Mouse (Mus musculus) adrenal gland, adult 18-20 months (tissue): Measurements from ENCODE around the gene Mtrr. TPM values are rescaled to one million over a fixed set of nuclear protein-coding genes. Genes with fewer than 3 reads are reported as not detected.

Experiments
- DNase-seq, 2 experiments: peaks; one replicate each; pipeline ENCODE4 v3.0.0; 2021 to 2022; ENCODE audit warnings: low spot score in 2 of 2
- long read RNA-seq, 2 experiments: library from polyadenylated mRNA; stranded (forward); transcript quantifications; one replicate each; pipeline ENCODE4 v2.0.0; 2021
- total RNA-seq, 2 experiments: library from RNA; stranded (reverse); gene quantifications; 1 replicate in 1 of 2; 2 replicates in 1 of 2; pipeline ENCODE4 v1.2.3; 2021

Gene Mtrr
- total RNA-seq: 10 to 100 TPM; 14.8 to 15.5 TPM
- long read RNA-seq, experiment 1, transcript Mtrr-201 (15 exons, 3,692 nt): major isoform, 6 of 11 reads
- long read RNA-seq, experiment 1, partial matches to known transcripts: 2 of 11 reads
- long read RNA-seq, experiment 1, other reads (novel, unspliced or antisense): 2 of 11 reads
- long read RNA-seq, experiment 2, transcript Mtrr-201 (15 exons, 3,692 nt): major isoform, 5 of 20 reads
- long read RNA-seq, experiment 2, partial matches to known transcripts: 7 of 20 reads
- long read RNA-seq, experiment 2, other reads (novel, unspliced or antisense): 2 of 20 reads

- DNase-seq: peak; percentile 97 to 98
Observed at GRCm38 (mm10) chr13:68581747-68582516, at the start of gene Mtrr, which contains the start of gene Fastkd3. Gene Mtrr, minus strand, starts transcription at chr13:68582149. Gene Fastkd3, plus strand, starts transcription at chr13:68582234.

DNA sequence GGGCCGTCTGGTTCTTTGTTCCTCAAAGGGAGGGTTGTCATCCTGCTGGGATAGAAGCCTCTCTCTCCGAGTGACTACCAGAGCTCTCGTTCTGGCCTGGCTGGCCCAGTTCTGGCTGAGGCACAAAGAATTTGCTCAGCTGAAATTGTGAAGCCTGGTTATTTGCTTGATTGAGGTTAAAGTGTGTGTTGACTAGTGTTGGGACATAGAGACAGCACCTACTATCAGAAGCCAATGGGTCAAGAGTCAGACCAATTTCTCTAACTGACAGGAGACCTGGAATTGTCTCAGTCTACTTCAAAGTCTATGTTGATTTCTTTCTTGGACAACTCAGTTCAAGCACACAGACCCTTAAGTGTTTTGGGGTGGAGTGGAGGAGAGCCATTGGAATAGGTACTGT lies 45.1 kb upstream of the Mtrr start:
- DNase-seq: no peak

DNA sequence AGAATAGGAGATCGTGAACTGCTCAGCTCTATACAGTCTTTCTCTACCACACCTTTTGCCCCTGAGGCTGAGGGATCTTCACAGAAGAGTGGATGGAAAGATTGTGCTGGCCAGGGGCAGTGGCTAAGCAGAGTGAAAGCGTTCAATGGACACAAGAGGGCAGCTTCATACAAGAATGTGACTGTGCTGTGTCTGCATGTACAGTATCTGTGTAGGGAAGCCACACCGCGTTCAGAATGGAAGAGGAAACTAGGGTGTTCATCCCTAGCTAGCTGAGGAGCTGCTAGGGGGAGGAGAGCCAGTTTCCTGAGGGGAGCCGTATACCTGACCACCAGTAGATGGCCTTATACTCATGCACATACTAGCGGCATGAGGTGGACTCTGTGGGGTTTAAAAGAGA lies 40.8 kb upstream of the Mtrr start:
- DNase-seq: no peak

DNA sequence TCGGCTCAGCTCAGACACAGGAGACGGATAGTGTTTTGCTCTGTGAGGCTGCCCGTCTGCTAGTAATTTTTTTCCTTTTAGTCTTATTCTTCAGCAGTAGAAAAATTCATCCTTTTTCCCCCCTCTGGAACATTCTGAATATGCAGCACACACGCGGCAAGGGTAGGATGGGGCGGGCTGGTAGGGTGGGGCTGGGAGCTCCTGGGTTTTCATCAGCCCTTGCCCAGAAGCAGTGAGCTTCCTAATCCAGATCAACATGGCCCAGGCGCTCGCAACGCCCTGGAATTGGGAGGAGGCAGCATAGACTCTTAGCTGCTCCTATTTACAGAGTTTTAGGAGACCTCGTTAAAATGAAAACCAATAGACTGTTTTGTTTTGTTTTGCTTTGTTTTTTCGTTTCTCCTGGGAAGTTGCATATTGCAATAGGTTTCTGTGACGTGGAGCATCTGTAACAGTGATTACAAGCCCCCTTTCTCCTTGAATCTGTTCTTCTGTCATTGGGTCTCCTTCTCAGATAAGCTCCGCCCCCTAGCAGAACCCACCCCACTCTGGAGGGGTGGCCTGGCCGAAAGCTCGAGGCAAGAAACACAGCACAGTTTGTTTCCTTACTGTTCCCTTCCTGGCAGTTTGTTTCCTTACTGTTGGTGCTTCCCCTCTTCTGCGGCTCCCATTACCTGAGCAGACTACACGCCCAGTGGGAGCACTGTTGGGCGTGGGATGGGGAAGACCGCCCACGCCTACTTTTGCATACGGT lies 25.9 kb upstream of the Mtrr start:
- DNase-seq: no peak

GRCm38 (mm10) chr13:68605689-68606126 lies 23.8 kb upstream of the Mtrr start:
- DNase-seq: no peak

GRCm38 (mm10) chr13:68603085-68603484 lies 21.1 kb upstream of the Mtrr start:
- no peak for DNase-seq

DNA sequence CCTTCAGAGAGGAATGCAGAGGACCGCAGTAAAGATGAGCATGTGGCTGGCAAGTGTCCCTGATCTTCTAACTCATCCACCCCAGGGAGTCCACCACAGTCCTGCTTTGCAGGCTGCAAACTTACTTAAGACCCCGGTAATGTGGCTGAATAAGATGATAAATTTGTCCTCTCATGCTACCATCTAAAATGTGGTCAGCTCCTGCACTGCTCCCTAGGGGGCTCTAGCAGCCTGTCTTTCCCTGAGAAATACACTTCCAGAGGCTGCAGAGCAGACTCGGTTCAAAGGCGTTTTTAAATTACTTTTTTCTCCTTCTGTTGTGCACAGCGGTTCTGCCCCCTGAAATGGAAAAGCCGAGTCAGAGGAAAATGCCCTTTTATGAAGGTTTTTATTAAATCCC lies 19.2 kb upstream of the Mtrr start:
- DNase-seq: no peak

DNA sequence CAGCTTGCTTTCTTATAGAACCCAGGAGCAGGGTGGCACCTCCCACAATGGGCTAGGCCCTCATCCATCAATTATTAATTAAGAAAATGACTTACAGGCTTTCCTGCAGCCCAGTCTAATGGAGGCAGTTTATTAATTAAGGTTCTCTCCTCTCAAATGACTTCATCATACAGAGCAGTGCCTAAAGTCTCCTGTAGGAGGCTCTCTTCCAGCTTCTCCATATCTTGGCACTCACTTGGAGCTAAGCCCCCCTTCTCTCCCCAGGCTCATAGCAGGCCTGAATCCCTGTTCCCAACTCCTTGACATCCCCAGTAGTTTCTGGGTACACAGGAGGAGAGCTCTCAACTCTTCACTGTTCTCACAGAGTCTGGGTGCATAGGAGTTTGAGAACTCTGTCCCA lies 17.0 kb upstream of the Mtrr start:
- no peak for DNase-seq

DNA sequence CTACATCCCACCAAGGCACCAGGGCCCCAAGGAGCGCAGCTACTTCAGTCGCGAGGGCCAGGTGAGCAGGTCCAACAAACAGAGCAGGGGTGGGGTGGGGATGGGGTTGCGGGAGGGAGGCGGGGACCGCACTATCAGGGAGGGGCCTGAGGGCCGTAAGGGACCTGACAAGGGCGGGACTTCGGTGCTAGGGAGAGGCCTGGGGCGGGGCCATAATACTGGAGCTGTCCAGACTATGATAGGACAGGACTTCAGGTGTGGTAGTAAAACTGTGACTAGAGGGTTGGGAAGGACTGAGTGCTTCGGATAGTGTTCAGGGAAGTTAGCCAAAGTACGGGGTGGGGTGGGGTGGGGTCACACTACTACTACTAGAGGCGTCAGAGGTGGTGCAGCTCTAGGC lies 15.7 kb upstream of the Mtrr start:
- DNase-seq: no peak

DNA sequence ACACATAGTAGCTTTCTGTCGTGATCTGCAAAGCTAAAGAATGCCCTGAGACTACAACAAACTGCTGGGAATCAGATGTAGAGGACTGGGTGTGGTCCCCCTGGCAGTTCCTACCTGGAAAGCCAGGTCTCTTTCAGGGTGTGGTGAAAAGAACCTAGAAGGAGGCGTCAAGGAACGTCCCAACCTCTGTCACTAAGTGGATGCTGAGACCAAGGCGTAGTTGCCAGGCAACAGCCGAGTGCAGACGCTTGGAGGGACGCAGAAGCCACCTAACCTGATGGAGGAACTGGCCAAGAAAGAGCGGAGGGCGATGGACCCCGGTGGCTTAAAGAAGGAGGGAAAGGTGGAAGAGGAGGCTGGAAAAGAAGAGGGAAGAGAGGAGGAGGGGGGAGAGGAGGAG lies 15.2 kb upstream of the Mtrr start, which contains the start of gene 1700001L19Rik:
TSS of gene 1700001L19Rik (plus strand) at position 223 of the 400 bp plus-strand sequence.
- no peak for DNase-seq

DNA sequence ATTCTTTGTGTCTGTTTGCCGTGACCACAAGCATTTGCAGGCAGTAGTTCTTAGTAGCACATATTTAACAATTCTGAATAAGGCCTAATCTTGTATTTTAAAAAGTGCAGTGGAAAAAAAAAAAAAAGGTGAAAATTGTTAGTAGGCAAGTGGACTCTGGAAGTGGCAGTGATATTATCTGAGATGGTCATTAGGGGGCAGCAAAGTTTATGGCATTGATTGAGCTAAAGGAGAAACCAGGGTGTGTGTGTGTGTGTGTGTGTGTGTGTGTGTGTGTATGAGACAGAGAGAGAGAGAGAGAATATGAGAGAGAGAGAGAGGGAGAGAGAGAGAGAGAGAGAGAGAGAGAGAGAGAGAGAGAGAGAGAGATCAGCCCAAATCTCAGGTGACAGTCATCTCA lies 11.8 kb upstream of the Mtrr start:
- no peak for DNase-seq

DNA sequence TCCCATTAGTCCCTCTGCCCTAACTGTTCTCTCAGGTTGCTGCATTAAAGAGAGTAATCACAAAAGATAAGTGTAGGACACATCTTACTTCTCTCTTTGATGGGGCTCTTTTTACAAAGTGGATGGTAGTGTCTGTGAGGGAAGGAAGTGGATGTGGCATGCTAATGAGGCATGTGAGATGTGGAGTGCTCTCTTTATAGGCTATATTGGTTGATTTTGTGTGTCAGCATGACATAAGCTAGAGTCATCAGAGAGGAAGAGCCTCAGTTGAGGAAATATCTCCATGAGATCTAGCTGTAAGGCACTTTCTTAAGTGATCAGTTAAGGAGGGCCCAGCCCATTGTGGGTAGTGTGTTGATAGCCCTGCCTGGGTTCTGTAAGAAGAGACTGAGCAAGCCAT lies 6.4 kb upstream of the Mtrr start:
- no peak for DNase-seq

- DNase-seq: no peak
Observed at GRCm38 (mm10) chr13:68585441-68585840, 3.5 kb upstream of the Mtrr start.

GRCm38 (mm10) chr13:68583961-68584360 lies 2.0 kb upstream of the Mtrr start:
- DNase-seq: no peak

DNA sequence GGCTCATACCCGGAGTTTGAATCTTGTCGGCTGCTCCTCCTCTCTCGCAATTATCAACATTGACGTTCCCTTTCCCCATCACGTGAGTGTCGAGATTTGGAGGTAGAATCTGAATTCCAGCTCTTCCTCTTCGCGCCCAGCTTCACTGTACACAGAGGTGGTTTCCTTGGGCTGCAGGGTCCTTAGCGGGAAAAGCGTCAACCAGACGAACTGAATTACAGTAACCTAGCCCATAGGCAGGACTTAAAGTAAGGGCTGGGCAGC lies 500 bp upstream of the Mtrr start:
- no peak for DNase-seq

GRCm38 (mm10) chr13:68581086-68581740 lies 736 bp downstream of the Mtrr start:
- DNase-seq: no peak

DNA sequence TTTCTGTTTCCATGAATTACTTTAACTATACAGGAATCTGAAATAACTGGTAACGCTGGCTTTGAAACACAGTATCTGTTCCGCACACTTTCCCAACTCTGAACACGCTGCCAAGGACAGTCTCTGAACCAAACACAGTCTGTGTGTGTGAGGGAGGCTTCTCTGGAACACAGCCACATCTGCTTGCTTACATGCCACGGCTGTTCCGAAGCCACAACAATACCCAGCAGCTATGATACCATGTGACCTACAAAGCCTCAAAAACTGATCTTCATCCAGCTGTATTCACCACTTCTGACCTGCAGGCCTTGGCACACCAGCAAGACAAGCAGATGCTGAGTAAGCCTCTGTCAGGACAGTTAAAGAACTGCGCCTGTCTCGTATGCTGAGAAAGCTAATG lies 4.0 kb downstream of the Mtrr start:
- no peak for DNase-seq

- no peak for DNase-seq
Observed at GRCm38 (mm10) chr13:68574398-68574797, 7.6 kb downstream of the Mtrr start.

GRCm38 (mm10) chr13:68572966-68573913 lies 8.7 kb downstream of the Mtrr start:
- no peak for DNase-seq

- DNase-seq: no peak
Observed at GRCm38 (mm10) chr13:68572247-68572646, 9.7 kb downstream of the Mtrr start.
